Mouse (Mus musculus) stomach, embryonic 16.5 days (tissue): ENCODE measurements around the gene Brox. TPM values are rescaled to one million over a fixed set of nuclear protein-coding genes. Genes with fewer than 3 reads are reported as not detected.

Experiments used
- ATAC-seq: fragments of 200-750 bp; cut with Nextera tagmentation; 2 replicates; pipeline ENCODE4 v1.8.0; 2017; ENCODE audit warnings: moderate number of reproducible peaks, moderate TSS enrichment; ENCODE audit not compliant: insufficient read depth, low FRiP score
- H3K27ac ChIP-seq: fragments of 300-500 bp; sonication (generic); 2 replicates; pipeline ENCODE4 v1.5.1; 2014; ENCODE audit warnings: low read length
- H3K27me3 ChIP-seq: fragments of 300-500 bp; sonication (generic); 2 replicates; pipeline ENCODE4 v1.6.1; 2014; ENCODE audit warnings: low read length, control low read depth, mixed read lengths; ENCODE audit not compliant: control insufficient read depth, insufficient read depth
- H3K36me3 ChIP-seq: fragments of 300-500 bp; sonication (generic); 2 replicates; pipeline ENCODE4 v1.6.1; 2014; ENCODE audit warnings: low read length; ENCODE audit not compliant: control insufficient read depth, insufficient read depth
- H3K4me1 ChIP-seq: fragments of 300-500 bp; sonication (generic); 2 replicates; pipeline ENCODE4 v1.6.1; 2014; ENCODE audit warnings: low read length, control low read depth, mixed read lengths; ENCODE audit not compliant: control insufficient read depth, insufficient read depth
- H3K4me2 ChIP-seq: fragments of 300-500 bp; sonication (generic); 2 replicates; pipeline ENCODE4 v1.6.1; 2014; ENCODE audit warnings: low read depth, low read length, mixed read lengths
- H3K4me3 ChIP-seq: fragments of 300-500 bp; sonication (generic); replicated peaks from 2 replicates; pipeline ENCODE4 v1.5.1; 2014; ENCODE audit warnings: mild to moderate bottlenecking, low read length
- H3K9ac ChIP-seq: fragments of 300-500 bp; sonication (generic); 2 replicates; pipeline ENCODE4 v1.6.1; 2014; ENCODE audit warnings: low read length
- H3K9me3 ChIP-seq: fragments of 300-500 bp; sonication (generic); replicated peaks from 2 replicates; pipeline ENCODE4 v1.6.1; 2016; ENCODE audit warnings: low read length, control low read depth; ENCODE audit not compliant: control insufficient read depth
- WGBS: fragments of 180-500 bp; shearing (Covaris S2); extraction: QIAGEN DNeasy Blood & Tissue Kit; methylation state at CpG from one replicate; pipeline ENCODE4 v1.1.7; 2014; 5-methylcytosine and 5-hydroxymethylcytosine counted together
- polyA plus RNA-seq: library from polyadenylated mRNA; unstranded; fragments of >200 nt; fragmentation: Nextera tagmentation; extraction: Ambion mirVana; gene quantifications from 2 replicates; pipeline ENCODE4 v1.2.1, GENCODE M21; 2015

Gene Brox
- polyA plus RNA-seq, 1 experiment from 2014 or later: 45.6 TPM

DNA sequence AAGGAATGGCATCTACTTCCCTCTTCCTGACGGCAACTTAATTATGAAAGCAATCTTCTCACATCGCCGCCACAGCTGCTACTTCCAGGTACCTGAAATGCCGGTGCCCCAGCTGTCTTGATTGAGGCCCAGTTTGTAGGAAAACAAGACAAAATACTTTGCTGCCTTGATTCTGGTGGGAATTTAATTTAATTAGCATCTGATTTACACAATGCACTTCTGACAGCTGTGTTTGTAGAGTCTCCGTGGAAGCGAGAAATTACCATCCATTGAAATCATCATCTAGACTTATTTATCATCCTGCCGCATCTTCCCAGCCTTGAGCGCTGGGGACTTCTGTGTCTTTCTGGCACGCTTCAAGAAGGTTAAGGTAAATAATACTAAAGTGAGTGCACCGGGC is 44.5 kb downstream of the Brox start:
- no peaks in the 10 kb centered on the region for H3K9me3 ChIP-seq
- H3K4me1 ChIP-seq: no peaks in the 10 kb centered on the region
- no peak overlapping the region for H3K27ac ChIP-seq
- H3K36me3 ChIP-seq: no peaks in the 10 kb centered on the region
- no peak overlapping the region for H3K9ac ChIP-seq
- 44% methylated on average over 10 of the region's 10 CpGs for WGBS
- H3K4me2 ChIP-seq: no peak overlapping the region
- H3K27me3 ChIP-seq: no peaks in the 10 kb centered on the region
- no peak overlapping the region for H3K4me3 ChIP-seq
- no peak for ATAC-seq

GRCm38 (mm10) chr1:183251818-183252217 is 45.3 kb downstream of the Brox start:
- no peaks in the 10 kb centered on the region for H3K4me1 ChIP-seq
- 72% methylated on average over 2 of the region's 2 CpGs for WGBS
- no peak for ATAC-seq

DNA sequence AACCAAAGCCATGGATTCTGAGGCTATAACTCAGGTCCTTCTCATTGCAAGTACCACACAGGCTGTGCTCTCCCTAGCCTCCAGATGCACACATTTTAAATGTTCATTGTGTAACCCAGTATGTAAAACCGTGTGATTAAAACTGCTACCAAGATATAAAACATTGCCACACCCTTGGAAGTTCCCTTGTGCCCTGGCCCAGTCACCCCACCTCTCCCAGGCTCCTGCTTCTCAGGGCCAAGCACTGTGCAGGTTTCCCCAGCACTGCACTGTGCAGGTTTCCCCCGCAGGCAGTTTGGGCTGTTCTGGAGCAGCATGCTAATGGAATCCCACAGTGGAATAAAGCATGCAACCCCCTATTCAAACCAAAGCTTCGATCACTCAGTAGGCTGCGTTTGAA is 46.5 kb downstream of the Brox start:
- no peaks in the 10 kb centered on the region for H3K4me1 ChIP-seq
- H3K4me3 ChIP-seq: no peak overlapping the region
- no peak overlapping the region for H3K4me2 ChIP-seq
- ATAC-seq: 0 out of 2 replicates have a peak, but pooled peaks have one; percentile 50
- no peaks in the 10 kb centered on the region for H3K36me3 ChIP-seq
- no peaks in the 10 kb centered on the region for H3K27me3 ChIP-seq
- H3K27ac ChIP-seq: no peak overlapping the region
- H3K9me3 ChIP-seq: no peaks in the 10 kb centered on the region
- 62% methylated on average over 4 of the region's 4 CpGs for WGBS
- H3K9ac ChIP-seq: no peak overlapping the region

More at GRCm38 (mm10) chr1:183251818-183252217, 45.3 kb downstream of the Brox start:
- Histone ChIP-seq H3K4me3 (no peak overlapping the region), H3K36me3 (no peaks in the 10 kb centered on the region), H3K27ac (no peak overlapping the region), H3K9me3 (no peaks in the 10 kb centered on the region), H3K4me2 (no peak overlapping the region), H3K9ac (no peak overlapping the region), H3K27me3 (no peaks in the 10 kb centered on the region)

DNA sequence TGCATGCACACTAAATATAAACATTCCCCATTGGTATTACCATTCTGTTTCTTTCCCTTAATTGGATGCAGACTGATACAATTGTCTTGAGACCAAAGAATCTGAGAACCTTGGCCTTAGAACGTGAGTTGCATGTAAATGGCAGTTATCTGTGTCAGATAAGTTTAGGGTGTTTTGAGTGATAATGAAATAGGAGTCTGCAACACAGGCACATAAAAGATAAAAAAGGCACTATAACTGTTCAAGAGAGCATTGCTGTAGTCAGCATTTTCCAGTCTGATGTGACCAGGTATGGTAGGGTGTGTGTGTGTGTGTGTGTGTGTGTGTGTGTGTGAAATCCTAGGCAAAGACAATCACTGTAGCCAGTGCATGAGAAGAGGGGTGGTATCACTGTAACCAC is 48.9 kb downstream of the Brox start:
- no peak for ATAC-seq
- 40% methylated on average over 1 of the region's 1 CpGs for WGBS

GRCm38 (mm10) chr1:183243293-183243692 is 53.8 kb downstream of the Brox start:
- 75% methylated on average over 7 of the region's 7 CpGs for WGBS
- Histone ChIP-seq H3K27me3 (no peaks in the 10 kb centered on the region), H3K36me3 (no peaks in the 10 kb centered on the region), H3K4me3 (no peak overlapping the region), H3K9ac (no peak overlapping the region), H3K27ac (no peak overlapping the region), H3K9me3 (no peaks in the 10 kb centered on the region), H3K4me2 (no peak overlapping the region), H3K4me1 (no peaks in the 10 kb centered on the region)
- ATAC-seq: no peak

More for the DNA sequence above, 48.9 kb downstream of the Brox start:
- Histone ChIP-seq H3K4me2 (no peak overlapping the region), H3K36me3 (no peaks in the 10 kb centered on the region), H3K9ac (no peak overlapping the region), H3K27ac (no peak overlapping the region), H3K9me3 (no peaks in the 10 kb centered on the region), H3K4me3 (no peak overlapping the region), H3K4me1 (no peaks in the 10 kb centered on the region), H3K27me3 (no peaks in the 10 kb centered on the region)

GRCm38 (mm10) chr1:183237901-183238300 is 59.2 kb downstream of the Brox start:
- no peak overlapping the region for H3K4me3 ChIP-seq
- WGBS: 15% methylated on average over 2 of the region's 2 CpGs
- H3K27ac ChIP-seq: no peak overlapping the region
- H3K27me3 ChIP-seq: no peaks in the 10 kb centered on the region
- no peak overlapping the region for H3K9ac ChIP-seq
- no peaks in the 10 kb centered on the region for H3K9me3 ChIP-seq
- no peaks in the 10 kb centered on the region for H3K36me3 ChIP-seq
- no peak for ATAC-seq
- no peaks in the 10 kb centered on the region; the same call in 1 of the 2 replicates for H3K4me1 ChIP-seq
- no peak overlapping the region for H3K4me2 ChIP-seq

DNA sequence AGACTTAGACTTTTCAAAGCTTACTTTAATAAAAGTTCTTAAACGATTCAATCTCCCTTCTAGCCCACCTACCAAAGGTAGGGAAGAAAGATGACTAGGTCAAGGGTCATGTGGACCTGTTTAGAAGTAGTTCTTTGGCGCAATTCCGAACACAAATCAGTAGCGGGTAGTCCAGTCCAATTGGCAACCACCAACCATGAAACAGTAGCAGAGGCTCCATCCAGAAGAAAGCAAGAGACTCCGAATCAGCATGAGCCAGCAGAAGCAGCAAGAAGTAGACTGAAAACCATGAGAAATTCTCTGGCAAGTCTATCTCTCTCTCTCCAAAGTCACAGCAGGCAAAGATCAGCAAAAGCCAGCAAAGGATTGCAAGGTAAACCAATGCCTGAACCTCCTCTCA is 60.6 kb downstream of the Brox start:
- 84% methylated on average over 5 of the region's 5 CpGs for WGBS
- Histone ChIP-seq H3K27ac (no peak overlapping the region), H3K9ac (no peak overlapping the region), H3K4me1 (no peaks in the 10 kb centered on the region; the same call in 1 of the 2 replicates), H3K36me3 (no peaks in the 10 kb centered on the region), H3K27me3 (no peaks in the 10 kb centered on the region), H3K9me3 (no peaks in the 10 kb centered on the region), H3K4me3 (no peak overlapping the region), H3K4me2 (no peak overlapping the region)
- no peak for ATAC-seq

DNA sequence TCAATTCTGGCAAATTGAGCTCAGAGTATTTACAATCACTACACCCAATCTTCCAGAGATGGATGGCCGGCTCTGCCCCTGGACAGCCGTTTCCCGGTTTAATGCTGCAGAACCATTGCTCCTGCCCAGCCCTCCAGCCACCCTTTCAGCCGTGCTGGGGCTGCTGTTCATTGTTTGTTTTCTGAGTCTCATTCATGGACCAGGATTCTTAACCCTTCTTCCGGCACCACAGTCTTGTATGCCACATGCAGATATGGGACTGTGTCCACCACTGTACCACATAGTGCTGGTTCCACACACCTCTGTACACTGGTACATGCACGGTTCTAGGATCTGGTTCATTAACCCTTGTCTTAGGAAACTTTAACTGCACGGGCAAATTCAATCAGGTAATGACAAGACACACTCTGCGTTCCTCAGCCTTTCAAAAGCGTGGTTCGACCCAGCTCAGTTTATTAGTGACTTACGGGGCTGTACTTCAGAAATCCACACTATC is 63.3 kb downstream of the Brox start:
- no peak for ATAC-seq
- H3K4me2 ChIP-seq: no peak overlapping the region
- 55% methylated on average over 11 of the region's 11 CpGs for WGBS
- peaks cover 5% of the 10 kb centered on the region for H3K4me1 ChIP-seq
- H3K4me3 ChIP-seq: no peak overlapping the region
- no peaks in the 10 kb centered on the region for H3K27me3 ChIP-seq
- no peak overlapping the region for H3K9ac ChIP-seq
- no peak overlapping the region for H3K27ac ChIP-seq
- no peaks in the 10 kb centered on the region for H3K9me3 ChIP-seq
- H3K36me3 ChIP-seq: no peaks in the 10 kb centered on the region

GRCm38 (mm10) chr1:183232985-183233678 is 63.9 kb downstream of the Brox start:
- Histone ChIP-seq H3K9me3 (no peaks in the 10 kb centered on the region), H3K27me3 (no peaks in the 10 kb centered on the region), H3K36me3 (no peaks in the 10 kb centered on the region), H3K9ac (no peak overlapping the region), H3K4me1 (peaks cover 6% of the 10 kb centered on the region), H3K4me2 (no peak overlapping the region), H3K27ac (no peak overlapping the region), H3K4me3 (no peak overlapping the region)
- WGBS: 61% methylated on average over 7 of the region's 7 CpGs
- ATAC-seq: no peak
